Mouse (Mus musculus) CH12.LX (cell line): ENCODE measurements around the gene Htt.

Source experiments
- KAT2A ChIP-seq: IDR thresholded peaks from 2 replicates; pipeline ENCODE4 v1.6.1; 2012; ENCODE audit warnings: low read length, improper control_type of control experiment, inconsistent platforms; ENCODE audit not compliant: insufficient replicate concordance
- POLR2A ChIP-seq: IDR thresholded peaks from 2 replicates; pipeline ENCODE4 v1.6.1; 2011; ENCODE audit warnings: low read depth, mild to moderate bottlenecking, improper control_type of control experiment, low read length

DNA sequence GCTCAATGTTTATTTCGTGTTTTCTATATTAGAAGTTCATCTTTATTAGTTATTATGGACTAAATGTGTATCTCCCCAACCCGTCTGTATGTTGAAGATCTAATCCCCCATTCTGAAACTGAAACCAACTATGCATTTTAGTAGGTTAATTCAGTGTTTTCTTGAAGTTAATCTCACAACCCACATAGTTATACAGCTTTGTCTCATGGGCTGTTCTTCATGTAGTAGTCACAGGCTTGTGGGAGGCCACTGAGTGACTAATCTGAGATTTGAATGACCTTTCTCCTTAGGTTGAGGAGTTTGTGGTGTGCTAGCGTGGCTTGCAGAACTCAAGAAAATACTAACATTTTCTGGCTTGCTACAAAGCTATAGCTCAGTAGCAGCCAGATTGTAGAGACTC, 23.5 kb downstream of the Htt start:
- TF ChIP-seq POLR2A (no peak), KAT2A (no peak)
